Comparison of ENCODE assay signal across 22 mouse cellular contexts in the genomic region with DNA sequence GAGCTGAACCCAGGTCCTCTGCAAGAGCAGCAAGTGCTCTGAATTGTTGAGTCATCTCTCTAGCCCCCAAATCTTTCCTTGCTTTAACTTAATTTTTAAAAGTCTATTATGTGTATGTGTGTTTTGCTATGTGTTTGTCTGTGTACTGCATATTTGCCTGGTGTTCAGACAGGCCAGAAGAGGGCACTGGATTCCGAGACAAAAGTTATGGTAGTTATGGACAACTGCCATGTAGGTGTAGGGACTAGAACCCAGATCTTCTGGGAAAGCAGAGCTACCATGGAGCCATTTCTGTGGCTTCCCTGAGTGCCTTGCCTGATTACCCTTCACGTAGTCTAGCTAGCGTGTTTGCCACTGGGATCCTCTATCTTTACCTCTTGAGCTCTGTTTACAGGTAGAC.
A peak's percentile ranks its signal among the peaks of the same experiment; 100 is the strongest.
DNase-seq lines count a peak whose midpoint lies in the region; ATAC-seq and TF ChIP-seq lines count a peak whose summit lies in the region.
"Had no signal": no experiment of that assay in that cellular context is flagged by ENCODE, and none has a peak within 500 bp of the region (broad histone marks: within the 10 kb centered on the region; RNA-seq: fewer than 3 reads in every experiment).

No protein-coding gene starts in this region.

- no peak overlapping the region for H3K4me3 ChIP-seq in heart, postnatal 0 days (ENCODE audit: low read depth, low read length)
- H3K4me3 ChIP-seq in left cerebral cortex, adult 2 months: no peak overlapping the region
- H3K4me3 ChIP-seq: hindbrain, embryonic 15.5 days; intestine, embryonic 15.5 days; megakaryocyte, embryonic 14.5 days; midbrain, embryonic 13.5 days; neural tube, embryonic 12.5 days had no signal

- 93% methylated on average over 3 of the region's 3 CpGs for WGBS in heart, postnatal 0 days

- no peak overlapping the region for H3K9ac ChIP-seq in heart, postnatal 0 days (replicated peaks; ENCODE audit: low read depth, low read length)
- H3K9ac ChIP-seq: hindbrain, embryonic 15.5 days; intestine, embryonic 15.5 days; midbrain, embryonic 13.5 days; neural tube, embryonic 12.5 days had no signal

- H3K4me2 ChIP-seq in heart, postnatal 0 days (ENCODE audit: low read depth, low read length): no peak overlapping the region
- H3K4me2 ChIP-seq: hindbrain, embryonic 15.5 days; intestine, embryonic 15.5 days; midbrain, embryonic 13.5 days; neural tube, embryonic 12.5 days had no signal

- ATAC-seq in heart, postnatal 0 days (ENCODE audit: insufficient read depth, low read depth): no peak
- ATAC-seq in Patski: no peak
- ATAC-seq: forebrain, embryonic 14.5 days; intestine, embryonic 15.5 days; midbrain, embryonic 13.5 days had no signal

- no peaks in the 10 kb centered on the region for H3K27me3 ChIP-seq in heart, postnatal 0 days (ENCODE audit: control insufficient read depth, insufficient read depth, low read length)
- no peaks in the 10 kb centered on the region for H3K27me3 ChIP-seq in Patski
- H3K27me3 ChIP-seq: hindbrain, embryonic 15.5 days; intestine, embryonic 15.5 days; megakaryocyte, embryonic 14.5 days; midbrain, embryonic 13.5 days; neural tube, embryonic 12.5 days had no signal

- H3K27ac ChIP-seq in heart, postnatal 0 days (ENCODE audit: low read depth): no peak overlapping the region
- H3K27ac ChIP-seq in left cerebral cortex, adult 2 months: no peak overlapping the region
- H3K27ac ChIP-seq: hindbrain, embryonic 15.5 days; intestine, embryonic 15.5 days; midbrain, embryonic 13.5 days; neural tube, embryonic 12.5 days had no signal

- CTCF ChIA-PET in Patski (lab: Charles Lee): interaction anchor here (1.2 to 1.7 kb wide), 3 partner anchors 10 to 170 kb away, joined by 3 to 5 read pairs (median 4); no protein-coding TSS in a partner anchor

- intact Hi-C loops in left cerebral cortex, adult 2 months (cut with DNase I): no loop called here

- H3K4me1 ChIP-seq in heart, postnatal 0 days (ENCODE audit: control insufficient read depth, insufficient read depth): 0 out of 2 replicates have a peak, but pooled peaks cover 4% of the 10 kb centered on the region
- H3K4me1 ChIP-seq: hindbrain, embryonic 15.5 days; intestine, embryonic 15.5 days; neural tube, embryonic 12.5 days had no signal

- TF ChIP-seq EP300 in heart, postnatal 0 days (IDR thresholded peaks at IDR 0.05; ENCODE audit: low read depth): no peak

- DNase-seq in heart, postnatal 0 days (ENCODE audit: low spot score): no peak
- DNase-seq in heart, adult 18-20 months: no peak
- DNase-seq in left cerebral cortex, adult 2 months (ENCODE audit: extremely low spot score in 1 of 2, low spot score in 2 of 2): no peak
- DNase-seq in left cerebral cortex, adult 11 months (ENCODE audit: low spot score): no peak
- DNase-seq in 416B (ENCODE audit: low read depth) (peak; percentile 18), Patski (ENCODE audit: low read depth, low spot score) (no peak)
- no peak for DNase-seq in right cerebral cortex, postnatal 4 days
- DNase-seq: adrenal gland, postnatal 10 days; B cell, adult 2 months; cerebellum, adult 8-10 months; cerebellum, postnatal 36 days; heart, postnatal 36 days; layer of hippocampus, postnatal 36 days; lung, postnatal 14 days; right cerebral cortex, postnatal 14 days; spleen, adult 18-20 months had no signal

- in situ Hi-C loops in Patski (cut with MboI; ENCODE audit: low pct_unique_long_range_greater_than_20kb): no loop called here

- POLR2A ChIA-PET in Patski (lab: Charles Lee): no interaction called here

- H3K9me3 ChIP-seq in heart, postnatal 0 days (replicated peaks; ENCODE audit: control insufficient read depth, low read length): no peaks in the 10 kb centered on the region
- H3K9me3 ChIP-seq: hindbrain, embryonic 15.5 days; intestine, embryonic 15.5 days; megakaryocyte, embryonic 14.5 days; midbrain, embryonic 13.5 days; neural tube, embryonic 12.5 days had no signal

- 0 out of 2 replicates have a peak, but pooled peaks have one; percentile 21 for TF ChIP-seq CTCF in heart, postnatal 0 days (IDR thresholded peaks at IDR 0.05; ENCODE audit: low read depth)
- peak; percentile 29 for TF ChIP-seq CTCF in left cerebral cortex, adult 2 months (IDR thresholded peaks at IDR 0.05)
- peak; percentile 34 for TF ChIP-seq CTCF in Patski (IDR thresholded peaks at IDR 0.05)

- H3K36me3 ChIP-seq in heart, postnatal 0 days (replicated peaks; ENCODE audit: control insufficient read depth, insufficient read depth, low read length): peaks cover 32% of the 10 kb centered on the region
